ENCODE assay signal across 14 mouse cellular contexts in the genomic region with DNA sequence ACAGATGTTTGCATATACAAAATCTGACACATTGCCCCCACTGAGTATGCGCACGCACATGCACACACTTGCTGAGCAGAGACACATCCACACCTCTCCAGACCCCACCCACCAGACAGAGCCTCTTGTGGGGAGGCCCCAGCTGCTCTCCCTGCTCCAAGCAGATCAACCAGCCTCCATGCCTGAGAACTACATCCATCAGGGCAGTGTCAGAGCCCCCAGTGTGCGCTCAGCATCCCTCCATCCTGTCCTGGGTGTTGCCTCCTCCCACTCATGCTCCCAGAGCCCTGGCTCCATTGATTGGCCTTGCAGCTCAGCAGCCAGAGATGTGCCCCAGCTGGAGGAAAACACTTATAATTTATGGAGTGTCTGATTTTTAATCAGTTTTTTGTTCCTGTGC.
A peak's percentile ranks its signal among the peaks of the same experiment; 100 is the strongest.
DNase-seq lines count a peak whose midpoint lies in the region; ATAC-seq lines count a peak whose summit lies in the region.
"Had no signal": no experiment of that assay in that cellular context is flagged by ENCODE, and none has a peak within 500 bp of the region (broad histone marks: within the 10 kb centered on the region; RNA-seq: fewer than 3 reads in every experiment).

No protein-coding gene starts in this region.

- H3K27ac ChIP-seq in hindbrain, embryonic 12.5 days: peak overlapping the region; percentile 74
- H3K27ac ChIP-seq in hindbrain, embryonic 14.5 days: no peak overlapping the region
- H3K27ac ChIP-seq in neural tube, embryonic 11.5 days (ENCODE audit: low read depth, low read length): no peak overlapping the region
- no peak overlapping the region for H3K27ac ChIP-seq in neural tube, embryonic 15.5 days (replicated peaks)
- H3K27ac ChIP-seq in forebrain, embryonic 15.5 days (replicated peaks): 0 out of 2 replicates have a peak overlapping the region, but pooled peaks have one; percentile 43
- H3K27ac ChIP-seq: heart, embryonic 15.5 days had no signal

- no peaks in the 10 kb centered on the region for H3K27me3 ChIP-seq in hindbrain, embryonic 12.5 days
- no peaks in the 10 kb centered on the region for H3K27me3 ChIP-seq in hindbrain, embryonic 14.5 days (ENCODE audit: control insufficient read depth, insufficient read depth, low read length)
- no peaks in the 10 kb centered on the region for H3K27me3 ChIP-seq in neural tube, embryonic 11.5 days (ENCODE audit: control insufficient read depth, insufficient read depth, low read length)
- H3K27me3 ChIP-seq in neural tube, embryonic 15.5 days (replicated peaks): no peaks in the 10 kb centered on the region
- no peaks in the 10 kb centered on the region for H3K27me3 ChIP-seq in forebrain, embryonic 15.5 days
- H3K27me3 ChIP-seq: heart, embryonic 15.5 days had no signal

- H3K9ac ChIP-seq in hindbrain, embryonic 12.5 days: no peak overlapping the region
- no peak overlapping the region for H3K9ac ChIP-seq in hindbrain, embryonic 14.5 days
- no peak overlapping the region for H3K9ac ChIP-seq in neural tube, embryonic 11.5 days (ENCODE audit: low read length)
- H3K9ac ChIP-seq in neural tube, embryonic 15.5 days (replicated peaks): no peak overlapping the region
- H3K9ac ChIP-seq in forebrain, embryonic 15.5 days (replicated peaks): no peak overlapping the region
- H3K9ac ChIP-seq: heart, embryonic 15.5 days had no signal

- no peak overlapping the region for H3K4me3 ChIP-seq in hindbrain, embryonic 12.5 days
- H3K4me3 ChIP-seq in hindbrain, embryonic 14.5 days (replicated peaks; ENCODE audit: low read length): no peak overlapping the region
- no peak overlapping the region for H3K4me3 ChIP-seq in neural tube, embryonic 11.5 days (ENCODE audit: low read depth, low read length)
- no peak overlapping the region for H3K4me3 ChIP-seq in neural tube, embryonic 15.5 days (replicated peaks)
- H3K4me3 ChIP-seq in forebrain, embryonic 15.5 days: no peak overlapping the region
- H3K4me3 ChIP-seq: heart, embryonic 15.5 days had no signal

- no peak for DNase-seq in hindbrain, embryonic 14.5 days (ENCODE audit: low spot score)
- peak; percentile 46 for DNase-seq in neural tube, embryonic 11.5 days (ENCODE audit: low spot score)
- peak; percentile 48 for DNase-seq in mesoderm, embryonic 11.5 days (ENCODE audit: low read depth, low spot score)
- no peak for DNase-seq in cerebellum, postnatal 10 days
- no peak for DNase-seq in ovary, postnatal 36 days (ENCODE audit: low spot score)
- DNase-seq: adrenal gland, adult 8-10 months; cerebellum, adult 2 months; heart, adult 18-20 months; thymus, postnatal 25 days had no signal

- WGBS in hindbrain, embryonic 12.5 days: 46% methylated on average over 3 of the region's 3 CpGs
- 38% methylated on average over 3 of the region's 3 CpGs for WGBS in hindbrain, embryonic 14.5 days
- WGBS in neural tube, embryonic 11.5 days: 53% methylated on average over 3 of the region's 3 CpGs
- 26% methylated on average over 3 of the region's 3 CpGs for WGBS in neural tube, embryonic 15.5 days
- 65% methylated on average over 3 of the region's 3 CpGs for WGBS in forebrain, embryonic 15.5 days

- peaks cover 23% of the 10 kb centered on the region for H3K4me1 ChIP-seq in hindbrain, embryonic 12.5 days
- no peaks in the 10 kb centered on the region for H3K4me1 ChIP-seq in hindbrain, embryonic 14.5 days (replicated peaks; ENCODE audit: control insufficient read depth, insufficient read depth, low read length)
- H3K4me1 ChIP-seq in neural tube, embryonic 11.5 days (ENCODE audit: control insufficient read depth, insufficient read depth, low read length): peaks cover 8% of the 10 kb centered on the region
- H3K4me1 ChIP-seq in neural tube, embryonic 15.5 days: peaks cover 8% of the 10 kb centered on the region; the same call in 1 of the 2 replicates
- H3K4me1 ChIP-seq in forebrain, embryonic 15.5 days: peaks cover 6% of the 10 kb centered on the region; the same call in 1 of the 2 replicates
- H3K4me1 ChIP-seq: heart, embryonic 15.5 days had no signal

- no peaks in the 10 kb centered on the region for H3K36me3 ChIP-seq in hindbrain, embryonic 12.5 days
- H3K36me3 ChIP-seq in hindbrain, embryonic 14.5 days (replicated peaks; ENCODE audit: control insufficient read depth, insufficient read depth): no peaks in the 10 kb centered on the region
- no peaks in the 10 kb centered on the region for H3K36me3 ChIP-seq in neural tube, embryonic 11.5 days (ENCODE audit: control insufficient read depth, insufficient read depth, low read length)
- H3K36me3 ChIP-seq in neural tube, embryonic 15.5 days: no peaks in the 10 kb centered on the region
- no peaks in the 10 kb centered on the region for H3K36me3 ChIP-seq in forebrain, embryonic 15.5 days
- H3K36me3 ChIP-seq: G1E; heart, embryonic 15.5 days had no signal

- no peak overlapping the region for H3K4me2 ChIP-seq in hindbrain, embryonic 12.5 days (replicated peaks)
- no peak overlapping the region for H3K4me2 ChIP-seq in hindbrain, embryonic 14.5 days (replicated peaks)
- H3K4me2 ChIP-seq in neural tube, embryonic 11.5 days (ENCODE audit: low read depth): no peak overlapping the region
- no peak overlapping the region for H3K4me2 ChIP-seq in neural tube, embryonic 15.5 days
- no peak overlapping the region for H3K4me2 ChIP-seq in forebrain, embryonic 15.5 days (replicated peaks)
- H3K4me2 ChIP-seq: heart, embryonic 15.5 days had no signal

- peak; percentile 85 for ATAC-seq in hindbrain, embryonic 12.5 days (ENCODE audit: low FRiP score)
- no peak for ATAC-seq in hindbrain, embryonic 14.5 days (ENCODE audit: low FRiP score)
- no peak for ATAC-seq in neural tube, embryonic 11.5 days (ENCODE audit: insufficient read depth, low FRiP score, low TSS enrichment)
- no peak for ATAC-seq in neural tube, embryonic 15.5 days (ENCODE audit: low FRiP score)
- ATAC-seq in forebrain, embryonic 15.5 days (replicated peaks): peak; percentile 26; the same call in 1 of the 2 replicates

- H3K9me3 ChIP-seq in hindbrain, embryonic 12.5 days (replicated peaks): 0 out of 2 replicates have a peak, but pooled peaks cover 3% of the 10 kb centered on the region
- no peaks in the 10 kb centered on the region for H3K9me3 ChIP-seq in hindbrain, embryonic 14.5 days (ENCODE audit: control insufficient read depth, low read length)
- H3K9me3 ChIP-seq in neural tube, embryonic 11.5 days (ENCODE audit: control insufficient read depth, low read length): no peaks in the 10 kb centered on the region
- H3K9me3 ChIP-seq in neural tube, embryonic 15.5 days (replicated peaks): no peaks in the 10 kb centered on the region
- H3K9me3 ChIP-seq in forebrain, embryonic 15.5 days: no peaks in the 10 kb centered on the region
- H3K9me3 ChIP-seq: heart, embryonic 15.5 days had no signal

Comparison
In these comparisons a context has a peak if more than half of its experiments do, and no peak if none do; other contexts are left out.
1. ATAC-seq: peak in hindbrain, embryonic 12.5 days (single experiment) and forebrain, embryonic 15.5 days (single experiment); none in hindbrain, embryonic 14.5 days (single experiment), neural tube, embryonic 11.5 days (single experiment) and neural tube, embryonic 15.5 days (single experiment).
2. H3K27ac ChIP-seq: peak in hindbrain, embryonic 12.5 days (single experiment) and forebrain, embryonic 15.5 days (single experiment); none in hindbrain, embryonic 14.5 days (single experiment), neural tube, embryonic 11.5 days (single experiment) and neural tube, embryonic 15.5 days (single experiment).
3. DNase-seq: peak in neural tube, embryonic 11.5 days (single experiment) and mesoderm, embryonic 11.5 days (single experiment); none in hindbrain, embryonic 14.5 days (single experiment), cerebellum, postnatal 10 days (0 of 2) and ovary, postnatal 36 days (single experiment).